Mouse (Mus musculus) neural tube, postnatal 0 days (tissue): ENCODE data around the gene Arrdc5. TPM values are rescaled to one million over a fixed set of nuclear protein-coding genes. Genes with fewer than 3 reads are reported as not detected.

Experiments used
- polyA plus RNA-seq: library from polyadenylated mRNA; unstranded; fragments of >200 nt; fragmentation: Nextera tagmentation; extraction: Ambion mirVana; gene quantifications from 2 replicates; pipeline ENCODE4 v1.2.1, GENCODE M21; 2015

Arrdc5 gene
- not detected in 2 replicates for polyA plus RNA-seq

GRCm38 (mm10) chr17:56300186-56300585 lies at the start of gene Arrdc5:
Gene Arrdc5, minus strand, starts transcription at chr17:56300286.

GRCm38 (mm10) chr17:56325450-56326152 lies 25.5 kb upstream of the Arrdc5 start, which contains the start of gene Kdm4b:
Gene Kdm4b, plus strand, starts transcription at chr17:56326062.

GRCm38 (mm10) chr17:56303160-56303846 lies 3.2 kb upstream of the Arrdc5 start, which contains the start of gene Uhrf1:
Gene Uhrf1, plus strand, starts transcription at chr17:56303321.

GRCm38 (mm10) chr17:56292531-56293222 lies 7.4 kb downstream of the Arrdc5 start, which contains the start of gene Plin3:
Gene Plin3, minus strand, starts transcription at chr17:56292873.

GRCm38 (mm10) chr17:56276643-56277566 lies 23.2 kb downstream of the Arrdc5 start, which contains the start of gene Ticam1:
Gene Ticam1, minus strand, starts transcription at chr17:56276786.

GRCm38 (mm10) chr17:56256239-56256881 lies 43.7 kb downstream of the Arrdc5 start, which contains the start of gene Fem1a:
Gene Fem1a, plus strand, starts transcription at chr17:56256810.

Other genes with a start within 250 kb of the Arrdc5 start
- gene Ubxn6, start 225.3 kb downstream of the Arrdc5 start, polyA plus RNA-seq, result 64.8 and 72.3 TPM in 2 replicates
- gene Hdgfl2, start 220.7 kb downstream of the Arrdc5 start, polyA plus RNA-seq, result 97.5 and 111 TPM in 2 replicates
- gene Plin4, start 190.5 kb downstream of the Arrdc5 start, polyA plus RNA-seq, result 0.09 and 0.15 TPM in 2 replicates
- 3.1 and 3.5 TPM in 2 replicates for gene Plin5, start 182.7 kb downstream of the Arrdc5 start, polyA plus RNA-seq
- gene Lrg1, start 178.3 kb downstream of the Arrdc5 start, polyA plus RNA-seq, result 0.37 and 1.8 TPM in 2 replicates
- gene Sema6b, start 159.9 kb downstream of the Arrdc5 start, polyA plus RNA-seq, result 17.3 and 18.0 TPM in 2 replicates
- gene Tnfaip8l1, start 137.8 kb downstream of the Arrdc5 start, polyA plus RNA-seq, result 7.9 and 9.2 TPM in 2 replicates
- gene Mydgf, start 116.4 kb downstream of the Arrdc5 start, polyA plus RNA-seq, result 92.3 and 100 TPM in 2 replicates
- gene Dpp9, start 81.4 kb downstream of the Arrdc5 start, polyA plus RNA-seq, result 18.7 and 21.4 TPM in 2 replicates
- gene Fem1a, start 43.5 kb downstream of the Arrdc5 start, polyA plus RNA-seq, result 14.0 and 16.3 TPM in 2 replicates
- gene Ticam1, start 23.5 kb downstream of the Arrdc5 start, polyA plus RNA-seq, result 1.3 and 1.8 TPM in 2 replicates
- gene Plin3, start 7.4 kb downstream of the Arrdc5 start, polyA plus RNA-seq, result 16.5 and 18.8 TPM in 2 replicates
- 6.1 and 7.9 TPM in 2 replicates for gene Uhrf1, start 3.0 kb upstream of the Arrdc5 start, polyA plus RNA-seq
- 37.5 and 43.7 TPM in 2 replicates for gene Kdm4b, start 25.8 kb upstream of the Arrdc5 start, polyA plus RNA-seq
- gene Ptprs, start 176.2 kb upstream of the Arrdc5 start, polyA plus RNA-seq, result 159 and 196 TPM in 2 replicates
- gene Znrf4, start 212.1 kb upstream of the Arrdc5 start, polyA plus RNA-seq, result not detected in 2 replicates